Mouse (Mus musculus) small intestine, adult 2 months (tissue): ENCODE results near the gene Cybb.

Source experiments
- CTCF ChIP-seq: fragments of 200-500 bp; IDR thresholded peaks from 2 replicates; pipeline ENCODE4 v1.5.1; 2012; ENCODE audit warnings: low read depth, mild to moderate bottlenecking, control low read depth, inconsistent platforms, low read length, moderate library complexity, mixed read lengths; ENCODE audit not compliant: insufficient replicate concordance, insufficient read length; ENCODE audit errors: extremely low read depth
- POLR2A ChIP-seq: fragments of 200-500 bp; IDR thresholded peaks from 2 replicates; pipeline ENCODE4 v1.6.1; 2012; ENCODE audit warnings: low read depth, mild to moderate bottlenecking, control low read depth, inconsistent platforms, low read length, moderate library complexity

- TF ChIP-seq CTCF (no peak), POLR2A (no peak)
Observed at GRCm38 (mm10) chrX:9469100-9469499, 18.5 kb downstream of the Cybb start.
